Mouse (Mus musculus): ENCODE data around the gene Dzip1l.

- TF ChIP-seq CTCF (IDR thresholded peaks at IDR 0.05; ENCODE audit: insufficient read depth, low read depth, low read length), result no peak
- no peak for TF ChIP-seq POLR2A (IDR thresholded peaks at IDR 0.05; ENCODE audit: insufficient read depth, low read depth, low read length)
Measured at GRCm38 (mm10) chr9:99624117-99624516, 5.2 kb upstream of the Dzip1l start.

Measured in olfactory bulb, adult 2 months (tissue).